ENCODE assay signal across 7 mouse cellular contexts in genomic region chr2:113397340-113398019, GRCm38 (mm10).
DNase-seq lines count a peak whose midpoint lies in the region; ATAC-seq and TF ChIP-seq lines count a peak whose summit lies in the region.

No protein-coding gene starts in this region.

- H3K4me2 ChIP-seq in heart, embryonic 13.5 days, result peak overlapping the region; percentile 36
- H3K4me2 ChIP-seq in lung, postnatal 0 days (replicated peaks; ENCODE audit: low read depth, low read length), result no peak overlapping the region
- H3K4me2 ChIP-seq in stomach, embryonic 14.5 days (replicated peaks; ENCODE audit: low read depth, low read length), result 0 out of 2 replicates have a peak overlapping the region, but pooled peaks have one; percentile 2

- no peaks in the 10 kb centered on the region for H3K9me3 ChIP-seq in heart, embryonic 13.5 days
- no peaks in the 10 kb centered on the region for H3K9me3 ChIP-seq in lung, postnatal 0 days (ENCODE audit: low read length)
- no peaks in the 10 kb centered on the region for H3K9me3 ChIP-seq in stomach, embryonic 14.5 days (ENCODE audit: control insufficient read depth, low read depth, low read length)

- 29% methylated on average over 7 of the region's 7 CpGs for WGBS in heart, embryonic 13.5 days
- 9% methylated on average over 7 of the region's 7 CpGs for WGBS in lung, postnatal 0 days
- WGBS in stomach, embryonic 14.5 days, result 22% methylated on average over 7 of the region's 7 CpGs

- H3K27me3 ChIP-seq in heart, embryonic 13.5 days (replicated peaks), result no peaks in the 10 kb centered on the region
- no peaks in the 10 kb centered on the region for H3K27me3 ChIP-seq in lung, postnatal 0 days (replicated peaks; ENCODE audit: insufficient read depth, low read length)
- no peaks in the 10 kb centered on the region for H3K27me3 ChIP-seq in stomach, embryonic 14.5 days (ENCODE audit: control insufficient read depth, insufficient read depth, low read length)

- H3K36me3 ChIP-seq in heart, embryonic 13.5 days, result no peaks in the 10 kb centered on the region
- no peaks in the 10 kb centered on the region for H3K36me3 ChIP-seq in lung, postnatal 0 days (ENCODE audit: insufficient read depth, low read length)
- H3K36me3 ChIP-seq in stomach, embryonic 14.5 days (ENCODE audit: control insufficient read depth, insufficient read depth, low read length), result no peaks in the 10 kb centered on the region

- peaks cover 14% of the 10 kb centered on the region for H3K4me1 ChIP-seq in heart, embryonic 13.5 days
- no peaks in the 10 kb centered on the region for H3K4me1 ChIP-seq in lung, postnatal 0 days (ENCODE audit: insufficient read depth, low read depth, low read length)
- 0 out of 2 replicates have a peak, but pooled peaks cover 8% of the 10 kb centered on the region for H3K4me1 ChIP-seq in stomach, embryonic 14.5 days (ENCODE audit: control insufficient read depth, insufficient read depth, low read length)

- ATAC-seq in heart, embryonic 13.5 days (ENCODE audit: extremely low read depth, insufficient number of reproducible peaks, low FRiP score, low TSS enrichment), result peak; percentile 46; the same call in 1 of the 2 replicates
- ATAC-seq in lung, postnatal 0 days, result no peak
- peak; percentile 26; the same call in 1 of the 2 replicates for ATAC-seq in stomach, embryonic 14.5 days (ENCODE audit: insufficient number of reproducible peaks, insufficient read depth, low FRiP score, low read depth)

- no peak overlapping the region for H3K4me3 ChIP-seq in heart, embryonic 13.5 days
- H3K4me3 ChIP-seq in lung, postnatal 0 days (ENCODE audit: low read depth, low read length), result no peak overlapping the region
- H3K4me3 ChIP-seq in stomach, embryonic 14.5 days (ENCODE audit: low read depth, low read length), result no peak overlapping the region

- DNase-seq in 3134 (ENCODE audit: extremely low read depth, insufficient read length, low spot score) (peak; percentile 14), 416B (ENCODE audit: low read depth) (peak; percentile 55)
- DNase-seq in embryo, embryonic 10.5 days (ENCODE audit: low spot score), result peak; percentile 23
- DNase-seq in kidney, postnatal 36 days, result peak; percentile 49 to 77
- DNase-seq in lung, postnatal 0 days (ENCODE audit: low spot score), result peak; percentile 68

- peak overlapping the region; percentile 70 for H3K27ac ChIP-seq in heart, embryonic 13.5 days (replicated peaks)
- H3K27ac ChIP-seq in lung, postnatal 0 days (ENCODE audit: low read length), result no peak overlapping the region
- peak overlapping the region; percentile 33; the same call in 1 of the 2 replicates for H3K27ac ChIP-seq in stomach, embryonic 14.5 days (ENCODE audit: low read length)

- H3K9ac ChIP-seq in heart, embryonic 13.5 days, result no peak overlapping the region
- H3K9ac ChIP-seq in lung, postnatal 0 days (replicated peaks; ENCODE audit: low read depth), result no peak overlapping the region
- H3K9ac ChIP-seq in stomach, embryonic 14.5 days (replicated peaks; ENCODE audit: low read depth, low read length), result no peak overlapping the region

- no peak for TF ChIP-seq EP300 in lung, postnatal 0 days (IDR thresholded peaks at IDR 0.05)

- TF ChIP-seq CTCF in lung, postnatal 0 days (IDR thresholded peaks at IDR 0.05), result no peak

Comparison
In these comparisons a context has a peak if more than half of its experiments do, and no peak if none do; other contexts are left out.
1. DNase-seq: peak in every context shown above with its lines; median percentile 68 in lung, postnatal 0 days; 63 in kidney, postnatal 36 days; 55 in 416B; 23 in embryo, embryonic 10.5 days; 14 in 3134.